Mouse (Mus musculus): Measurements from ENCODE around the gene Slc27a5. TPM values are rescaled to one million over a fixed set of nuclear protein-coding genes. Genes with fewer than 3 reads are reported as not detected.

The Slc27a5 gene
- polyA plus RNA-seq, 2 experiments from 2014 or later, result 0.29 TPM; not detected in 1

- ATAC-seq, result no peak
Observed at GRCm38 (mm10) chr7:12980291-12980690, 17.7 kb downstream of the Slc27a5 start.

- no peak for ATAC-seq
Observed at GRCm38 (mm10) chr7:12979776-12980175, 18.2 kb downstream of the Slc27a5 start.

- ATAC-seq, result no peak
Observed at GRCm38 (mm10) chr7:12978931-12979722, 18.9 kb downstream of the Slc27a5 start.

- ATAC-seq, result peak; percentile 95
Observed at GRCm38 (mm10) chr7:12977682-12978389, 20.2 kb downstream of the Slc27a5 start, which contains the start of gene Zfp446. Gene Zfp446 (plus strand): TSS chr7:12977848.

GRCm38 (mm10) chr7:12970906-12971305 is 27.1 kb downstream of the Slc27a5 start:
- ATAC-seq, result no peak

GRCm38 (mm10) chr7:12966104-12966845 is 31.7 kb downstream of the Slc27a5 start:
- peak; percentile 26 for ATAC-seq

GRCm38 (mm10) chr7:12965678-12966091 is 32.3 kb downstream of the Slc27a5 start, which contains the start of gene Zfp324:
Gene Zfp324 (plus strand): TSS chr7:12965838.
- ATAC-seq, result peak; percentile 84

GRCm38 (mm10) chr7:12961511-12962141 is 36.4 kb downstream of the Slc27a5 start:
- peak; percentile 70 for ATAC-seq

- no peak for ATAC-seq
Observed at GRCm38 (mm10) chr7:12959718-12960117, 38.3 kb downstream of the Slc27a5 start.

- ATAC-seq, result no peak
Observed at GRCm38 (mm10) chr7:12958948-12959347, 39.0 kb downstream of the Slc27a5 start.

GRCm38 (mm10) chr7:12957511-12957910 is 40.5 kb downstream of the Slc27a5 start:
- no peak for ATAC-seq

- ATAC-seq, result no peak
Observed at GRCm38 (mm10) chr7:12954896-12955295, 43.1 kb downstream of the Slc27a5 start.

- peak; percentile 20 for ATAC-seq
Observed at GRCm38 (mm10) chr7:12949872-12950229, 48.1 kb downstream of the Slc27a5 start.

GRCm38 (mm10) chr7:12949032-12949871 is 48.7 kb downstream of the Slc27a5 start:
- ATAC-seq, result peak; percentile 98

GRCm38 (mm10) chr7:12943488-12943887 is 54.5 kb downstream of the Slc27a5 start:
- peak; percentile 75 for ATAC-seq

- ATAC-seq, result no peak
Observed at GRCm38 (mm10) chr7:12940599-12940998, 57.4 kb downstream of the Slc27a5 start.

Other genes starting within 250 kb of the Slc27a5 start
- gene Zscan18, start 194.6 kb downstream of the Slc27a5 start, polyA plus RNA-seq (2017; shearing (Covaris generic)), result under 1 TPM; 0.25 to 0.29 TPM
- 10 to 100 TPM; 16.8 to 20.2 TPM for gene Zfp329, start 179.3 kb downstream of the Slc27a5 start, polyA plus RNA-seq (2017; shearing (Covaris generic))
- gene Zfp110, start 163.4 kb downstream of the Slc27a5 start, polyA plus RNA-seq (2017; shearing (Covaris generic)), result 10 to 100 TPM; 56.1 to 72.2 TPM
- gene Zfp128, start 117.0 kb downstream of the Slc27a5 start, polyA plus RNA-seq (2017; shearing (Covaris generic)), result 1 to 10 TPM in 1 of 2 experiments, under 1 TPM in 1; 0.84 to 2.4 TPM
- 10 to 100 TPM in 1 of 2 experiments, 1 to 10 TPM in 1; 6.6 to 10.9 TPM for gene Zscan22, start 100.4 kb downstream of the Slc27a5 start, polyA plus RNA-seq (2017; shearing (Covaris generic))
- 1,000 to 10,000 TPM; 2,813 to 3,009 TPM for gene Rps5, start 75.9 kb downstream of the Slc27a5 start, polyA plus RNA-seq (2017; shearing (Covaris generic))
- not detected for gene Rnf225, start 70.8 kb downstream of the Slc27a5 start, polyA plus RNA-seq (2017; shearing (Covaris generic))
- gene Zfp324, start 32.4 kb downstream of the Slc27a5 start, polyA plus RNA-seq (2017; shearing (Covaris generic)), result 1 to 10 TPM; 2.4 to 3.4 TPM
- 1 to 10 TPM; 2.6 to 3.3 TPM for gene Zfp446, start 20.3 kb downstream of the Slc27a5 start, polyA plus RNA-seq (2017; shearing (Covaris generic))
- gene Trim28, start 922 bp upstream of the Slc27a5 start, polyA plus RNA-seq (2017; shearing (Covaris generic)), result 10 to 100 TPM; 45.5 to 59.4 TPM
- gene Zbtb45, start 11.8 kb upstream of the Slc27a5 start, polyA plus RNA-seq (2017; shearing (Covaris generic)), result 1 to 10 TPM; 4.6 to 7.0 TPM
- 100 to 1,000 TPM; 300 to 349 TPM for gene Chmp2a, start 36.6 kb upstream of the Slc27a5 start, polyA plus RNA-seq (2017; shearing (Covaris generic))
- 10 to 100 TPM; 15.3 to 16.9 TPM for gene Ube2m, start 40.1 kb upstream of the Slc27a5 start, polyA plus RNA-seq (2017; shearing (Covaris generic))
- under 1 TPM; 0.45 to 0.46 TPM for gene Mzf1, start 56.6 kb upstream of the Slc27a5 start, polyA plus RNA-seq (2017; shearing (Covaris generic))
- under 1 TPM in 1 of 2 experiments, not detected in 1; 0.08 TPM for gene Vmn1r85, start 97.0 kb upstream of the Slc27a5 start, polyA plus RNA-seq (2017; shearing (Covaris generic))
- gene Vmn1r86, start 121.7 kb upstream of the Slc27a5 start, polyA plus RNA-seq (2017; shearing (Covaris generic)), result not detected
- gene Vmn1r87, start 142.0 kb upstream of the Slc27a5 start, polyA plus RNA-seq (2017; shearing (Covaris generic)), result under 1 TPM in 1 of 2 experiments, not detected in 1; 0.25 TPM
- under 1 TPM in 1 of 2 experiments, not detected in 1; 0.15 TPM for gene Vmn1r88, start 161.4 kb upstream of the Slc27a5 start, polyA plus RNA-seq (2017; shearing (Covaris generic))
- gene Vmn1r89, start 214.8 kb upstream of the Slc27a5 start, polyA plus RNA-seq (2017; shearing (Covaris generic)), result not detected

Measured in activated CD4-positive, CD25-positive, alpha-beta regulatory T cell, adult 4 months (primary cell).